Mouse (Mus musculus): ENCODE measurements around the gene Pald1.
A peak's percentile ranks its signal among the peaks of the same experiment; 100 is the strongest.

Gene Pald1

GRCm38 (mm10) chr10:61402911-61403310, 19.6 kb upstream of the Pald1 start:
- DNase-seq (ENCODE audit: low read depth, low spot score): no peak

GRCm38 (mm10) chr10:61402480-61402879, 19.1 kb upstream of the Pald1 start:
- DNase-seq (ENCODE audit: low read depth, low spot score): peak; percentile 80

GRCm38 (mm10) chr10:61400407-61400806, 17.1 kb upstream of the Pald1 start:
- DNase-seq (ENCODE audit: low read depth, low spot score): no peak

- peak; percentile 90 for DNase-seq (ENCODE audit: low read depth, low spot score)
Measured at GRCm38 (mm10) chr10:61399156-61399734, 15.9 kb upstream of the Pald1 start.

GRCm38 (mm10) chr10:61398125-61398524, 14.8 kb upstream of the Pald1 start:
- peak; percentile 60 for DNase-seq (ENCODE audit: low read depth, low spot score)

GRCm38 (mm10) chr10:61394476-61395136, 11.3 kb upstream of the Pald1 start:
- DNase-seq (ENCODE audit: low read depth, low spot score): peak; percentile 70

- no peak for DNase-seq (ENCODE audit: low read depth, low spot score)
Measured at GRCm38 (mm10) chr10:61392584-61392983, 9.3 kb upstream of the Pald1 start.

GRCm38 (mm10) chr10:61390148-61390547, 6.8 kb upstream of the Pald1 start:
- no peak for DNase-seq (ENCODE audit: low read depth, low spot score)

- no peak for DNase-seq (ENCODE audit: low read depth, low spot score)
Measured at GRCm38 (mm10) chr10:61389020-61389419, 5.7 kb upstream of the Pald1 start.

- DNase-seq (ENCODE audit: low read depth, low spot score): no peak
Measured at GRCm38 (mm10) chr10:61386284-61386683, 3.0 kb upstream of the Pald1 start.

GRCm38 (mm10) chr10:61385174-61385573, 1.8 kb upstream of the Pald1 start:
- DNase-seq (ENCODE audit: low read depth, low spot score): no peak

- no peak for DNase-seq (ENCODE audit: low read depth, low spot score)
Measured at GRCm38 (mm10) chr10:61383715-61384047, 351 bp upstream of the Pald1 start.

- peak; percentile 84 for DNase-seq (ENCODE audit: low read depth, low spot score)
Measured at GRCm38 (mm10) chr10:61382281-61382731, 1.0 kb downstream of the Pald1 start.

GRCm38 (mm10) chr10:61381823-61382222, 1.5 kb downstream of the Pald1 start:
- DNase-seq (ENCODE audit: low read depth, low spot score): no peak

GRCm38 (mm10) chr10:61380186-61380585, 3.1 kb downstream of the Pald1 start:
- DNase-seq (ENCODE audit: low read depth, low spot score): no peak

- no peak for DNase-seq (ENCODE audit: low read depth, low spot score)
Measured at GRCm38 (mm10) chr10:61379340-61380040, 3.8 kb downstream of the Pald1 start.

GRCm38 (mm10) chr10:61378698-61379097, 4.6 kb downstream of the Pald1 start:
- no peak for DNase-seq (ENCODE audit: low read depth, low spot score)

GRCm38 (mm10) chr10:61378050-61378449, 5.3 kb downstream of the Pald1 start:
- DNase-seq (ENCODE audit: low read depth, low spot score): no peak

GRCm38 (mm10) chr10:61374771-61375481, 8.4 kb downstream of the Pald1 start:
- DNase-seq (ENCODE audit: low read depth, low spot score): peak; percentile 50

- peak; percentile 33 for DNase-seq (ENCODE audit: low read depth, low spot score)
Measured at GRCm38 (mm10) chr10:61374076-61374475, 9.3 kb downstream of the Pald1 start.

- DNase-seq (ENCODE audit: low read depth, low spot score): no peak
Measured at GRCm38 (mm10) chr10:61372585-61372923, 10.8 kb downstream of the Pald1 start.

GRCm38 (mm10) chr10:61371884-61372584, 11.3 kb downstream of the Pald1 start:
- no peak for DNase-seq (ENCODE audit: low read depth, low spot score)
